Mouse (Mus musculus) forebrain, embryonic 12.5 days (tissue): Measurements from ENCODE around the gene Esrrg. TPM values are rescaled to one million over a fixed set of nuclear protein-coding genes. Genes with fewer than 3 reads are reported as not detected.

ENCODE experiments used
- ATAC-seq: fragments of 200-750 bp; cut with Nextera tagmentation; 2 replicates; pipeline ENCODE4 v1.8.0; 2017; ENCODE audit warnings: moderate TSS enrichment; ENCODE audit not compliant: low FRiP score
- H3K27ac ChIP-seq: fragments of 300-500 bp; sonication (generic); 2 replicates; pipeline ENCODE4 v1.5.1; 2016; ENCODE audit warnings: mild to moderate bottlenecking
- H3K27me3 ChIP-seq: fragments of 300-500 bp; sonication (generic); 2 replicates; pipeline ENCODE4 v1.6.1; 2016; ENCODE audit warnings: mild to moderate bottlenecking
- H3K36me3 ChIP-seq: fragments of 300-500 bp; sonication (generic); replicated peaks from 2 replicates; pipeline ENCODE4 v1.6.1; 2016; ENCODE audit warnings: mild to moderate bottlenecking
- H3K4me1 ChIP-seq: fragments of 300-500 bp; sonication (generic); 2 replicates; pipeline ENCODE4 v1.6.1; 2016
- H3K4me2 ChIP-seq: fragments of 300-500 bp; sonication (generic); 2 replicates; pipeline ENCODE4 v1.6.1; 2016; ENCODE audit warnings: mild to moderate bottlenecking, moderate library complexity
- H3K4me3 ChIP-seq: fragments of 300-500 bp; sonication (generic); replicated peaks from 2 replicates; pipeline ENCODE4 v1.5.1; 2016; ENCODE audit warnings: mild to moderate bottlenecking
- H3K9ac ChIP-seq: fragments of 300-500 bp; sonication (generic); 2 replicates; pipeline ENCODE4 v1.6.1; 2016; ENCODE audit warnings: mild to moderate bottlenecking
- H3K9me3 ChIP-seq: fragments of 300-500 bp; sonication (generic); 2 replicates; pipeline ENCODE4 v1.6.1; 2016
- WGBS: fragments of 180-500 bp; shearing (Covaris S2); methylation state at CpG from one replicate; pipeline ENCODE4 v1.1.7; 2016; 5-methylcytosine and 5-hydroxymethylcytosine counted together
- polyA plus RNA-seq: library from polyadenylated mRNA; unstranded; fragments of >200 nt; fragmentation: Nextera tagmentation; extraction: Ambion mirVana; gene quantifications from 2 replicates; pipeline ENCODE4 v1.2.1, GENCODE M21; 2016

Esrrg gene
- polyA plus RNA-seq, 1 experiment from 2014 or later, result 8.1 TPM

DNA sequence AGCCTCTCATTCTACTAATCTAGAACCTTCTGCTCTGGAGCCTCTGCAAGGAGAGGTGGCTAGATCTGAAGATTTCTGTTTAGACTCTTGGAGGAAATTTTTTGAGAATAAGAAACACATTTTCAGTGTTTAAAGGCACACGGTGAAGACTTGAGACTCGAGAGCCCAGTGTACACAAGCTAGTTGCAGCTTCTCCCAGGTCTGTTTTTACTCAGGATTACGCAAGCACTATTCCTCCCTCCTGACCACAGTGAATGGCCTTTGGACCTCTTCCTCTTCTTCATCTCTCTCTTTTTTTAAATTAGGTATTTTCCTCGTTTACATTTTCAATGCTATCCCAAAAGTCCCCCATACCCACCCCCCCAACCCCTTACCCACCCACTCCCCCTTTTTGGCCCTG, 122.6 kb downstream of the Esrrg start:
- no peaks in the 10 kb centered on the region for H3K4me1 ChIP-seq
- H3K9me3 ChIP-seq, result no peaks in the 10 kb centered on the region
- no peak overlapping the region for H3K9ac ChIP-seq
- no peaks in the 10 kb centered on the region for H3K36me3 ChIP-seq
- no peak for ATAC-seq
- H3K27ac ChIP-seq, result no peak overlapping the region
- 88% methylated on average over 4 of the region's 4 CpGs for WGBS
- no peak overlapping the region for H3K4me3 ChIP-seq
- H3K27me3 ChIP-seq, result no peaks in the 10 kb centered on the region
- H3K4me2 ChIP-seq, result no peak overlapping the region

DNA sequence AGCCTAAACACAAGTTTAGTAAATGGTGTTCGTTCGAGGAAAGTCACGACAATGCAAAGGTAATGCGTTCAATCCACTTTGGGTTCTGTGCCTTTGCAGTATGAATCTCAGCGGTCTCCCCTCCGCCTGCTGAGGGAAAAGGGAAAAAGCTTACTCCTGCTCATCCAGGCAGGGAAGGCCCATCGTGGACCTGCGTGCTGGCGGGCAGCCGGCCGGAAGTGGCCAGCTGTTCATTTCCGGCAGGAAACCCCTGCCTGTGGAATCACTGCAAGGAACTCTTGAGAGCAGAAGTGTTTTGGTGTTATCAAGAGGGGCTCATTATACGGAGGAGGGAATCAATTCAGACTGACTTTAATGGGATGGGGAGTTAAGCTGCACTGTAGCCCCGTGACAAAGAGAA, 127.9 kb downstream of the Esrrg start:
- H3K27me3 ChIP-seq, result peaks cover 4% of the 10 kb centered on the region; the same call in 1 of the 2 replicates
- no peak overlapping the region for H3K4me3 ChIP-seq
- H3K36me3 ChIP-seq, result no peaks in the 10 kb centered on the region
- 57% methylated on average over 14 of the region's 14 CpGs for WGBS
- no peak for ATAC-seq
- no peak overlapping the region for H3K27ac ChIP-seq
- H3K9me3 ChIP-seq, result no peaks in the 10 kb centered on the region
- H3K4me1 ChIP-seq, result peaks cover 4% of the 10 kb centered on the region; the same call in 1 of the 2 replicates
- no peak overlapping the region for H3K4me2 ChIP-seq
- no peak overlapping the region for H3K9ac ChIP-seq

GRCm38 (mm10) chr1:187737296-187737695, 128.7 kb downstream of the Esrrg start:
- Histone ChIP-seq H3K9ac (no peak overlapping the region), H3K4me1 (peaks cover 4% of the 10 kb centered on the region; the same call in 1 of the 2 replicates), H3K36me3 (no peaks in the 10 kb centered on the region), H3K9me3 (no peaks in the 10 kb centered on the region), H3K27me3 (peaks cover 4% of the 10 kb centered on the region; the same call in 1 of the 2 replicates), H3K27ac (no peak overlapping the region), H3K4me2 (no peak overlapping the region), H3K4me3 (no peak overlapping the region)
- WGBS, result 92% methylated on average over 7 of the region's 7 CpGs
- ATAC-seq, result no peak

DNA sequence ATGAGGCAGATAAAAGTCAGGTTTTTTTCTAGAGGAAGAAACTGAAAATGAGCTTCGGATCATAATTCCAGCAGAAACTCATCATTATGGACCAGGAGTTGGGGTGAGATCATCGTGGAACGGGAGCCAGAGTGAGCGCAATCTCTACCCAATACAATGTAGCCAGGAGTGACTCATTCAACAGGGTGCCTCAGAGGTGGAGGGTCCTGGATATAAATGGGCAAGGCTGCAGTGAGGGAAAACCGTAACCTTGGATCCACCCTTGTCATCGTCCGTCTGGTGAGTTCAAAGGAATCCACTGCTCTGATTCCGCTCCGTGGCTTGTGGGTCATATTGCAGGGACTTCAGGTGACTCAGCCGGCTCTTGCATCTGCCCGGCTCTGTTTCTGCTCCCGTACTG, 131.9 kb downstream of the Esrrg start:
- H3K4me1 ChIP-seq, result peaks cover 4% of the 10 kb centered on the region; the same call in 1 of the 2 replicates
- H3K4me3 ChIP-seq, result no peak overlapping the region
- no peak overlapping the region for H3K27ac ChIP-seq
- peaks cover 4% of the 10 kb centered on the region; the same call in 1 of the 2 replicates for H3K27me3 ChIP-seq
- WGBS, result 86% methylated on average over 12 of the region's 12 CpGs
- no peak overlapping the region for H3K4me2 ChIP-seq
- ATAC-seq, result no peak
- H3K36me3 ChIP-seq, result no peaks in the 10 kb centered on the region
- no peak overlapping the region for H3K9ac ChIP-seq
- no peaks in the 10 kb centered on the region for H3K9me3 ChIP-seq

DNA sequence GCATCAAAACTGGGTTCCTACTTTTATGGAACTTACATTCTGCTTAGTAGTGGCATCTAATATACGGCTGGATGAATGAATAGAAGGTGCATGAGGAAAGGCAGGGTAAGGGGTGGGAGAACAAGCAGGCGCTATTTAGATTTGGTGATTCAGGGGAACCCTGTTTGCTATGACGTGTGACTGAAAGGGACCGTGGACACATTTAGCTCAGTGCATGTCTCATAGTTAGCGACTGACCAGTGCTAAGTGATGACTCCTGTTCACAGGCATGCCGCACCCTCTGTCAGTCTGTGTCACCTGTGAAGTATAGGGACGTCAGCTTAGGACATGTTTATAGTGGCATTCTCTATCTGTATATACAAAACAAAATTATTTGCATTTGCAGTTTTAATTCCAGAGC, 132.7 kb downstream of the Esrrg start:
- Histone ChIP-seq H3K4me2 (no peak overlapping the region), H3K9ac (no peak overlapping the region), H3K9me3 (no peaks in the 10 kb centered on the region), H3K36me3 (no peaks in the 10 kb centered on the region), H3K4me1 (peaks cover 4% of the 10 kb centered on the region; the same call in 1 of the 2 replicates), H3K4me3 (no peak overlapping the region), H3K27me3 (peaks cover 4% of the 10 kb centered on the region; the same call in 1 of the 2 replicates), H3K27ac (no peak overlapping the region)
- no peak for ATAC-seq
- 91% methylated on average over 7 of the region's 7 CpGs for WGBS

DNA sequence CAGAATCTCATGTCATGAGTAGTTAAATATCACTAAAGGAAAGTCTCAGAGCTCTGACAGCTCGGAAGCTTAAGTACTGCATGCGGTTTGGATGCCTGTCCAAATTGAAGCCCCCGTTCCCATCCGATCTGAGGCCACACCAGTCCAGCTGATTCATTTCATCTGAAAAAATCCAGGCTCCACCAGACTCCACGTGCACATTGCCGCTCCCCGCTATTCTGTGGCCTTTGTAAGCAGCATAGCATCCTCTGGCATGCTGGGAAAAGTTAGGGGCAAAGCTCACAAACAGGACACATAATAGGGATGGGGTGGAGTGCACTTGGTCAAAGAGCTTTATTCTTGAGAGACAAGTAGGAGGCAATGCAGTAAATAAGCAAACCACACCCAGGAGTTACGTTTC, 133.5 kb downstream of the Esrrg start:
- Histone ChIP-seq H3K27me3 (peaks cover 4% of the 10 kb centered on the region; the same call in 1 of the 2 replicates), H3K4me2 (no peak overlapping the region), H3K4me3 (no peak overlapping the region), H3K9ac (no peak overlapping the region), H3K36me3 (no peaks in the 10 kb centered on the region), H3K9me3 (no peaks in the 10 kb centered on the region), H3K27ac (no peak overlapping the region), H3K4me1 (no peaks in the 10 kb centered on the region)
- 60% methylated on average over 8 of the region's 8 CpGs for WGBS
- no peak for ATAC-seq

GRCm38 (mm10) chr1:187749294-187749693, 140.7 kb downstream of the Esrrg start:
- WGBS, result 88% methylated on average over 3 of the region's 3 CpGs
- Histone ChIP-seq H3K4me3 (no peak overlapping the region), H3K36me3 (no peaks in the 10 kb centered on the region), H3K9ac (no peak overlapping the region), H3K27me3 (0 out of 2 replicates have a peak, but pooled peaks cover 1% of the 10 kb centered on the region), H3K4me2 (no peak overlapping the region), H3K27ac (no peak overlapping the region), H3K9me3 (no peaks in the 10 kb centered on the region), H3K4me1 (no peaks in the 10 kb centered on the region)
- no peak for ATAC-seq

- H3K4me3 ChIP-seq, result no peak overlapping the region
- no peaks in the 10 kb centered on the region for H3K36me3 ChIP-seq
- H3K4me2 ChIP-seq, result no peak overlapping the region
- WGBS, result 60% methylated on average over 5 of the region's 5 CpGs
- no peak overlapping the region for H3K27ac ChIP-seq
- no peaks in the 10 kb centered on the region for H3K4me1 ChIP-seq
- no peak overlapping the region for H3K9ac ChIP-seq
- ATAC-seq, result no peak
- 0 out of 2 replicates have a peak, but pooled peaks cover 5% of the 10 kb centered on the region for H3K27me3 ChIP-seq
- H3K9me3 ChIP-seq, result no peaks in the 10 kb centered on the region
Observed at GRCm38 (mm10) chr1:187749931-187750330, 141.3 kb downstream of the Esrrg start.

- H3K4me3 ChIP-seq, result no peak overlapping the region
- no peak overlapping the region for H3K27ac ChIP-seq
- H3K9me3 ChIP-seq, result no peaks in the 10 kb centered on the region
- H3K36me3 ChIP-seq, result no peaks in the 10 kb centered on the region
- H3K27me3 ChIP-seq, result 0 out of 2 replicates have a peak, but pooled peaks cover 5% of the 10 kb centered on the region
- 89% methylated on average over 13 of the region's 13 CpGs for WGBS
- H3K9ac ChIP-seq, result no peak overlapping the region
- H3K4me2 ChIP-seq, result no peak overlapping the region
- H3K4me1 ChIP-seq, result 0 out of 2 replicates have a peak, but pooled peaks cover 2% of the 10 kb centered on the region
- no peak for ATAC-seq
Observed at GRCm38 (mm10) chr1:187755528-187755927, 146.9 kb downstream of the Esrrg start.

GRCm38 (mm10) chr1:187757981-187758380, 149.4 kb downstream of the Esrrg start:
- ATAC-seq, result no peak
- no peak overlapping the region for H3K4me2 ChIP-seq
- WGBS, result 74% methylated on average over 1 of the region's 1 CpGs
- no peak overlapping the region for H3K27ac ChIP-seq
- H3K9me3 ChIP-seq, result no peaks in the 10 kb centered on the region
- 0 out of 2 replicates have a peak, but pooled peaks cover 5% of the 10 kb centered on the region for H3K27me3 ChIP-seq
- no peaks in the 10 kb centered on the region for H3K36me3 ChIP-seq
- no peak overlapping the region for H3K9ac ChIP-seq
- no peak overlapping the region for H3K4me3 ChIP-seq
- peaks cover 6% of the 10 kb centered on the region; the same call in 1 of the 2 replicates for H3K4me1 ChIP-seq

GRCm38 (mm10) chr1:187758546-187758945, 150.0 kb downstream of the Esrrg start:
- H3K4me2 ChIP-seq, result no peak overlapping the region
- peaks cover 6% of the 10 kb centered on the region; the same call in 1 of the 2 replicates for H3K4me1 ChIP-seq
- H3K27ac ChIP-seq, result no peak overlapping the region
- 0 out of 2 replicates have a peak, but pooled peaks cover 5% of the 10 kb centered on the region for H3K27me3 ChIP-seq
- 50% methylated on average over 3 of the region's 3 CpGs for WGBS
- ATAC-seq, result no peak
- no peak overlapping the region for H3K4me3 ChIP-seq
- no peaks in the 10 kb centered on the region for H3K9me3 ChIP-seq
- no peak overlapping the region for H3K9ac ChIP-seq
- no peaks in the 10 kb centered on the region for H3K36me3 ChIP-seq

DNA sequence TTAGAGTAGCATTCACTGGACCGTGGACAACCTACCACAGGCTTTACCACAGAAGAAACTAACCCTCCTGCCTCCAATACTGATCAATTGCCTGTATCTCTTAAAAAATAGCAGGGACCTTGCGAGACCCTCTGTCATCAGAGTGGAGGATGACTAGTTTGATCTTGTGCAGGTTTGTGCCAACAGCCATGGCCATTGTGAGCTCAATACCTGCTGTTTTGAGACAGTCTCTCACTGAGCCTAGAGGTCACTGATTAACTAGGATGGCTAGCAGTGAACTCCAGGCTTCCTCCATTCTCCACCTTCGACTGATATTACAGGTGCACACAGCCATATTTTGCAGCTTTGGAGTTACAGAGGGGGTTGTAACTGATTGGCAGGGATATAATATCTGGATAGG, 150.9 kb downstream of the Esrrg start:
- WGBS, result 88% methylated on average over 3 of the region's 3 CpGs
- H3K4me2 ChIP-seq, result no peak overlapping the region
- no peak overlapping the region for H3K9ac ChIP-seq
- H3K27me3 ChIP-seq, result 0 out of 2 replicates have a peak, but pooled peaks cover under 1% of the 10 kb centered on the region
- no peak overlapping the region for H3K4me3 ChIP-seq
- H3K4me1 ChIP-seq, result peaks cover 6% of the 10 kb centered on the region; the same call in 1 of the 2 replicates
- no peaks in the 10 kb centered on the region for H3K36me3 ChIP-seq
- no peak for ATAC-seq
- no peak overlapping the region for H3K27ac ChIP-seq
- no peaks in the 10 kb centered on the region for H3K9me3 ChIP-seq
